Mouse (Mus musculus) embryonic fibroblast, embryonic 13.5 days (primary cell): ENCODE measurements around the gene Rgma.

Experiments used
- CTCF ChIP-seq: IDR thresholded peaks from 2 replicates; pipeline ENCODE4 v1.5.1; 2011; ENCODE audit warnings: mild to moderate bottlenecking, control low read depth, low read length, moderate library complexity, borderline replicate concordance; ENCODE audit not compliant: insufficient read depth
- POLR2A ChIP-seq: IDR thresholded peaks from 2 replicates; pipeline ENCODE4 v1.6.1; 2011; ENCODE audit warnings: low read depth, mild to moderate bottlenecking, control low read depth, low read length, moderate library complexity

DNA sequence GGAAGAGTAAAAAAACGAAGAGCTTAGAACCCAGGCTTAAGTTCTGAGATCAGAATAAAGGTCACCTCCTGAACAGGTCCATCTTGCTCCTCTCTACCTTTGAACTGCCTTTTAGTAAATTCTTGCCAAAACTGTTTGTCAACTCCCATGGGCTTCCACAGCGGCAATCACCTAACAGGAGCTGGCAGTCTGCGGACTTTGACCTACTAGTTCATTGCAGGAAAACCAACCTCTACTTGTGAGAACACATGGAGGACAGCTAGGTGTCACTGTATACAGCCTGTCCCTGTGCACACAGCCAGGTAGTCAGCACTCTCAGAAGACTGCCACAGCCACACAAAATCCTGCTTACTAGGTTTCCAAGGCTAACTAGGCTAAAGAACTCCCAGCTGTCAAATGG is 66.5 kb downstream of the Rgma start:
- TF ChIP-seq POLR2A = no peak
- TF ChIP-seq CTCF = no peak
